In genomic region chr9:61537316-61538189, GRCm38 (mm10) we compare ENCODE assay signal across 9 mouse cellular contexts.
DNase-seq lines count a peak whose midpoint lies in the region; ATAC-seq and TF ChIP-seq lines count a peak whose summit lies in the region.
"Had no signal": no experiment of that assay in that cellular context is flagged by ENCODE, and none has a peak within 500 bp of the region (broad histone marks: within the 10 kb centered on the region; RNA-seq: fewer than 3 reads in every experiment).

No protein-coding gene starts in this region.

- 18% methylated on average over 17 of the region's 22 CpGs for WGBS in hindbrain, embryonic 12.5 days
- 12% methylated on average over 13 of the region's 22 CpGs for WGBS in midbrain, embryonic 12.5 days

- H3K27me3 ChIP-seq in hindbrain, embryonic 12.5 days = peaks cover 7% of the 10 kb centered on the region; the same call in 1 of the 2 replicates
- peaks cover 4% of the 10 kb centered on the region; the same call in 1 of the 2 replicates for H3K27me3 ChIP-seq in midbrain, embryonic 12.5 days

- TF ChIP-seq CTCF in brain, embryonic 14.5 days (IDR thresholded peaks at IDR 0.05; ENCODE audit: borderline replicate concordance, extremely low read depth, insufficient read depth, insufficient read length) = no peak

- peak overlapping the region; percentile 35 for H3K9ac ChIP-seq in hindbrain, embryonic 12.5 days
- H3K9ac ChIP-seq in midbrain, embryonic 12.5 days (replicated peaks) = no peak overlapping the region

- H3K9me3 ChIP-seq in hindbrain, embryonic 12.5 days (replicated peaks) = peaks cover 11% of the 10 kb centered on the region
- H3K9me3 ChIP-seq in midbrain, embryonic 12.5 days = no peaks in the 10 kb centered on the region

- peak overlapping the region; percentile 30 for H3K4me2 ChIP-seq in hindbrain, embryonic 12.5 days (replicated peaks)
- peak overlapping the region; percentile 37 for H3K4me2 ChIP-seq in midbrain, embryonic 12.5 days (replicated peaks)

- H3K36me3 ChIP-seq in hindbrain, embryonic 12.5 days = no peaks in the 10 kb centered on the region
- no peaks in the 10 kb centered on the region for H3K36me3 ChIP-seq in midbrain, embryonic 12.5 days

- intact Hi-C loops in left cerebral cortex, postnatal 14 days (cut with DNase I) = no loop called here

- H3K27ac ChIP-seq in hindbrain, embryonic 12.5 days = no peak overlapping the region
- peak overlapping the region; percentile 49; the same call in 1 of the 2 replicates for H3K27ac ChIP-seq in midbrain, embryonic 12.5 days (replicated peaks)

- DNase-seq in brain, embryonic 14.5 days (ENCODE audit: low read depth) = peak; percentile 80
- DNase-seq in embryo, embryonic 11.5 days (ENCODE audit: low read depth, low spot score) = peak; percentile 32
- DNase-seq in right cerebral cortex, postnatal 36 days (ENCODE audit: low spot score in 2 of 2) = no peak
- DNase-seq in thymus, postnatal 0 days (ENCODE audit: low spot score) = no peak
- DNase-seq in urinary bladder, postnatal 25 days (ENCODE audit: low spot score) = no peak
- no peak for DNase-seq in left cerebral cortex, postnatal 14 days (ENCODE audit: low spot score in 2 of 2)
- DNase-seq: lung, postnatal 4 days had no signal

- H3K4me1 ChIP-seq in hindbrain, embryonic 12.5 days = peaks cover 18% of the 10 kb centered on the region
- peaks cover 17% of the 10 kb centered on the region for H3K4me1 ChIP-seq in midbrain, embryonic 12.5 days

- no peak for TF ChIP-seq POLR2A in brain, embryonic 14.5 days (IDR thresholded peaks at IDR 0.05; ENCODE audit: borderline replicate concordance, extremely low read depth, insufficient read depth, insufficient read length, poor library complexity, severe bottlenecking)

- 0 out of 2 replicates have a peak, but pooled peaks have one; percentile 29 for ATAC-seq in hindbrain, embryonic 12.5 days (ENCODE audit: low FRiP score)
- 0 out of 2 replicates have a peak, but pooled peaks have one; percentile 52 for ATAC-seq in midbrain, embryonic 12.5 days (ENCODE audit: low FRiP score, low read depth)

- no peak overlapping the region for H3K4me3 ChIP-seq in hindbrain, embryonic 12.5 days
- no peak overlapping the region for H3K4me3 ChIP-seq in midbrain, embryonic 12.5 days

Comparison
In these comparisons a context has a peak if more than half of its experiments do, and no peak if none do; other contexts are left out.
1. DNase-seq: peak in brain, embryonic 14.5 days (single experiment) and embryo, embryonic 11.5 days (single experiment); none in right cerebral cortex, postnatal 36 days (0 of 2), thymus, postnatal 0 days (single experiment), urinary bladder, postnatal 25 days (single experiment) and left cerebral cortex, postnatal 14 days (0 of 2).